Mouse (Mus musculus): ENCODE results near the gene B4galnt1.

DNA sequence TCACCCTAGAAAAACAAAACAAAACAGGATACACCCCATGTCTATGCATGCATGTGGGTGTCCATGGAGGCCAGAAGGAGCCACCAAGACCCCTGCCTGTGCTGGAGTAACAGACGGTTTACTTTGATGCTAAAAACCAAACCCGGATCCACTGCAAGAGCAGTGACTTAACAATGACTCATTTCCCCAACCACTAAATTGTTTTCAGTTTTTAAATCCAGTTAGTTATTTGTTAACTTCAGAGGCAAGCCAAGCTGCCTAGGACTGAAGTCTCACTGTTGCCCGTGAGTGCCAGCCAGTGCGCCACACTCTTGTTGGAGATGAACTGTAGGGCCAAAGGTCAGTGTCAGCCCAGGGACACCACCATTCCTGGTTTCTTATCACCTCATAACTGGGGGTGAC lies 14.6 kb upstream of the B4galnt1 start:
- TF ChIP-seq ZC3H11A (IDR thresholded peaks at IDR 0.05; ENCODE audit: low read depth, low read length) = no peak
- no peak for TF ChIP-seq ZNF384 (IDR thresholded peaks at IDR 0.05; ENCODE audit: low read depth, low read length)
- TF ChIP-seq CTCF (conservative IDR thresholded peaks at IDR 0.05 in 1 of 2, IDR thresholded peaks at IDR 0.05 in 1 of 2; ENCODE audit: low read depth in 2 of 2, low read length in 2 of 2) = no peak
- TF ChIP-seq SMC3 (IDR thresholded peaks at IDR 0.05; ENCODE audit: low read depth, low read length) = no peak
- no peak for TF ChIP-seq CHD2 (IDR thresholded peaks at IDR 0.05; ENCODE audit: low read length)
- no peak for TF ChIP-seq POLR2AphosphoS2 (IDR thresholded peaks at IDR 0.05; ENCODE audit: low read depth, low read length)
- TF ChIP-seq POLR2A (IDR thresholded peaks at IDR 0.05; ENCODE audit: low read depth, low read length) = no peak
- TF ChIP-seq CHD1 (IDR thresholded peaks at IDR 0.05; ENCODE audit: low read depth, low read length) = no peak
- no peak for TF ChIP-seq EP300 (IDR thresholded peaks at IDR 0.05; ENCODE audit: low read length)
- TF ChIP-seq ZKSCAN1 (IDR thresholded peaks at IDR 0.05; ENCODE audit: borderline replicate concordance, low read depth, low read length) = no peak
- TF ChIP-seq HCFC1 (IDR thresholded peaks at IDR 0.05; ENCODE audit: low read depth, low read length) = no peak
- TF ChIP-seq E2F4 (IDR thresholded peaks at IDR 0.05; ENCODE audit: insufficient replicate concordance, low read depth, low read length) = no peak
- TF ChIP-seq BHLHE40 (IDR thresholded peaks at IDR 0.05; ENCODE audit: low read depth, low read length) = no peak

Measured in CH12.LX (cell line).